Mouse (Mus musculus) heart, adult 9 months (tissue): ENCODE measurements at regions not wholly inside any gene's neighbourhood (a gene's known extent, or its start where the extent isn't known, plus 50 kb on each side); places are given as distances from the start of the nearest gene placed in this dataset.

ENCODE experiments used
- DNase-seq, 2 experiments: peaks; one replicate each; pipeline ENCODE4 v3.0.0; 2022; ENCODE audit warnings: low spot score in 2 of 2

DNA sequence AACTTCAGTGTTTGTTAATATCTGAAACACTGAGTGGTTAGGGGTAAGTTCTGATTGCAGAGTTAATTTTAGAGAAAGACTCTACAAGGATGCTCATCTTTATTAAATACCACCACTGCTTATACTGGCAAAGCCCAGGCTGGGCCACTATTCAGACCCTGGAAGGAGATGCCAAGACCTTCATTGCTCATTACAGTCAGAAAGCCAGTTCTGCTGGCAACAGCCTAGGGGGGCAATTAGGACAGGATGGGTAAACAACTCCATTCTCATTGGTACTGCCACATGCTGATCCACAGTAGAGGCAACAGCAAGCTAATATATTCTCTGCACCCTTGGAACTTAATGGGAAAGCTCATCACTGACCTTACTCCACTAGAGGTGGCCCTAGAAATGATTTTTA is 568.5 kb downstream of the Efnb2 start:
- DNase-seq = no peak

DNA sequence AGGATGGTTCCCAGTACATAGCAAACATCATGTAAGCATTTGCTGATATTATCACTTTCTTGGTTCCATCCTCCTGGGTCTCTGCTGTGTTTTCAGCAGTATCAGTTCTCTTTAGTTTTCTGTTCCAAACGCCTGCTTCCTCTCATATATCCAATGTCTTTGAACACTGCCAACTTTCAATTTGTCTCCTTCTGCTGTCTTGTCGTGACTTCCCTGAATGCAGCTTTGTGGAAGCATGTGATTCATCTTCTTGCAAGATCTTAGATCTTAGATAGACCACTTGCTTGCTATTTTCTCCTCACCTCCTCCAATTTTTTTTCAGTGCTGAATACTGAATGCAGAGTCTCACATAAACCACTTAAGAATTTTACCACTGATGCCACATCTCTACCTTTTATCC is 576.4 kb downstream of the Efnb2 start:
- DNase-seq = no peak

DNA sequence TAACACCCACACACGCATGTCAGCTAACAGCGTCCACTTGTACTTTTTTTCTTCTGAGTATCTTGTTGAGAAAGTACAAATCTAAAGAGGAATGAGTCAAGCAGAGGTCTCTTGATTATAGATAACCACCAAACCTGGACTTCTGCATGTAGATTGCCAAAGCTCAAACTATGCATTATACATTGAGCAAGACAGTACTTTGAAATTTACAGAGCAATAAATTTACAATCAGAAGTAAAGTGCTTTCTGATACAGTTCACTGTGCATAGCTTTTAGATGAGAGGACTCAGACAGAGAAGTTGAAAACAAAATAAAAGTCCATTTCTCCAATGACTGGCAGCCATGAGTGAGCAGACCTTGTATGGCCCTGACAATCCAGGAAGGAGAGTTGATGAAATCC is 597.0 kb downstream of the Efnb2 start:
- DNase-seq = no peak

DNA sequence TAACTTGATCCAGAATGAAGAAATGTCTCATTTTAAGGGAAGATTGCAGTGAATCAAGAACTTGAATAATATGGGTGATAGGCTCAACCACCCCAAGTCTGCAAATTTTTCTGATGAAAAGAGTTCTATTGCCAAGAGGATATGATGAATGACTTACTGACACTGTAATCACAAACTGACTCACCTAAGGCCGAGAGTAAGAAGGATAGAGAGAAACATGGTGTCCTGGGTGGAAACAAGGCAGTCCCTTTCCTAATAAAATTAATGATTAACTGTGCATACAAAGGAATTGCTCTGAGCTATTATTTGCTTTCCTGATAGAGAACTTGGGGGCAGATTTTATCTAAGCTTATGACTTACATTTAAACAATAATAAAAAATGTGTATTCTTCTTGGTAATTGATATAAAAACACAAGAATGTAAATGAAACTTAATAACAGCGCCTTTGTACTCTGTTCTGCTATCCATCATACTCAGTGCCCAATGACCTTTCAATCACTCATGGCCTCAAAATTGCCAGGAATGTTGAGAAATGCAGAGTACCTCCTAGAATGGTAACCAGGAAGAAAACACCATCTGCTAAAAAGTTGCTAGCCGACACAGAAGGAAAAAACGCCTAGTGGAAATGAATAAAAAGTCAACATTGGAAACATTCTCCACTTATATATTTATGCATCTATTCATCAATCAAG is 606.7 kb downstream of the Efnb2 start:
- DNase-seq = no peak

DNA sequence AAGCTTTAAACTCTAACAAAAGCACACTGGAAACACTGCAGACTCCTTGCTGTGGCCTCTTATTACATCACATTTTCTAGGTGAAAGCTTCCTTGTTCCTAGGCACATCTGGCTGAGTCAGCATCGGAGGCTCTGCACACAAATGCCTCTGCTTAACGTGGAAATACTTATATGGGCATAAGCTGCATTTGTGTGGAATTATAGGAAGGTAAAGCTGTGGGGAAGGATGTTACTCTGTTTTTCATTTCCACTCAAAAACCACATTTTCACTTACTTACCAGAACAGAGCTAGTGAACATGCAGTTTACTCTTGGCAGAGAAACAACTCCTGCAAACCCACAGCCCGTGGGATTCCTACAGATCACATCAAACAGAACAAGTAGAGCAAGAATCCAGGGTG is 609.9 kb downstream of the Efnb2 start:
- no peak for DNase-seq

DNA sequence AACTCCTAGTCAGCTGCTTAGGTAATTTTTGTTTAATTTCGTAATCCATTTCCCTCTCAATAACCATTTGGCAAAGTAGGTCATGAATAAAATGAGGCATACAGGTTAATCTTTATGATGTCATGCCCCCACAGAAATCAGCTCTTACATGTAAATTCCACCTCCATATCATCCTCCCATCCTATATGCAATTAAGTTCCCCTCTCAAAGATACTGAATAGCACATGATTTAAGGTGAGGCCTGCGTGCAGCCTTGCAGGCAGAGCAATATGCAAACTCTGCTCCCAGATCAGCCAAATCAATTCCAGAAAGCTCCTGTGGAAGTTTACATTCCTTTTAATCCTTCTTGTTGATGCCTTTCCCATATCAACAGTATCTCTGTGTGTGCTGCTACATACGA is 610.3 kb downstream of the Efnb2 start:
- no peak for DNase-seq

DNA sequence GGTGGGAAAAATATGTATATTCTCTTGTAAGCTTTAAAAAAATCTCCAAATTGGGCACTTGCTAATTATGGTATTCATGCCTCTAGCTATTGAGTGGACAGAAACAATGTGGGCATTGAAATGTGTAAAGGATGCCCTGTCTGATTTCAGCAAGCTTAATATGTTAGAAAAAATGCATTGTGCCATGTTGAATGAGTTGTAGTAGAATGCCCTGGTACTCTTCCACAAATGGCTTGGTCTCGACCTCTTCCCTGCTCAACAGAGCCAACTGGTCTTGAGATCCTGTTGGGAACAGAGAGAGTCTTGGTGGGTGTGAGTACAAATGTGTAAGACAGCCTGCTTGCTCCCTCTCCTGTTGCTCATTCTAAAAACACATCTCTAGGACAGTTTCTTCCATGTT is 616.1 kb downstream of the Efnb2 start:
- no peak for DNase-seq

DNA sequence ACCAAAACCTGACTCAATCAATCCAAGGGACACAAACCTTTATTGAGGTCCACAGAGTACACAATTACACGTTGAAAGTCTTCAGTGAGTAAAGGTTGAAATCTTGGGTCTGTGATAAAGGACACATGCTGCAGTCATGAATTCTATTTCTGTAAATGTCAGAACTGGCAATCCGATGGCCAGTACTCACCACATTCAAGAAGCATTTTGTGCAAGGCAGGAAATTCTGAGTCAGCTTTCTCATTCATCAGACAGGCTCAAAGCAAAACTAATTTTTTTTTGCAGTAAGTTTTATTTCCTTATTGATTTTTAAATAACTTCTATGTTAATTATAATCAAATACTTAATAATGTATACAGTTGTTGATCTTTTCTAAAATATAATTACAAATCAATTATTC is 616.7 kb downstream of the Efnb2 start:
- DNase-seq = no peak

DNA sequence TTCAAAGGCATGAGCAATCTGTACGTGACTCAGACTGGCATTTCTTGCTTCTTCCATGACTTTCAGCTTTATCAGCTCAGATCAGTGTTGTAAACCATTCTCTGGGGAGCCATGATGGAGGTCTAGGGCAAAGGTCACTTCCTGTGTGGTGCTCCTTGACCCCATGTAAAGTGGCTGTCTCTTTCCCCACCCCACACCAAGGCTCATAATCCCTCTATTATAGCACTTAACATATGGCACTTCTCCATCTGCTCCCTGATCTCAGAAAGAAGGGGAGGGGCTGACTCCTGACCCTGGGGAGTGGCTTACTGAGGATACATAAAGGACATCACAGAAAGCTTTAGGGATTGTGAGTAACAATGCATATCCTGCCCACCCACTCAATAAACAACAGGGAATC is 623.1 kb downstream of the Efnb2 start:
- DNase-seq = no peak

DNA sequence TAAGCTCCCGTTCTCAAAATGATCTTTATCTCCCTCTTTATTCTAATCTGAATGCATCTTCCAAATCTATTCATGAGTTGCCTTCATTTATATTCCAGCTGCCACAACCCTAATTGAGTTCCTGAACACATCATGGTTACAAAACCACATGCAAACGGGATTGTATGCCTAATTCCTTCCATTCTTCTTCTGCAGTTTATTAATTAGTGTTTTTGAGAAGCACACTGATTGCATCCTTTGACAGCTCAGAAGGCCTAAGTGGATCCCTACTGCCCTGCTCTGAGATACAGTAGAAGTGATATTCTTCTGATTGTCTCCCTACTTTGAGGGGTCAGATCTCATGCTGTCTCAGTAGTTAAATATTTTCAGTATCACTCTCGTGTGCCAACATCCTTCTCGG is 649.9 kb downstream of the Efnb2 start:
- DNase-seq = no peak

DNA sequence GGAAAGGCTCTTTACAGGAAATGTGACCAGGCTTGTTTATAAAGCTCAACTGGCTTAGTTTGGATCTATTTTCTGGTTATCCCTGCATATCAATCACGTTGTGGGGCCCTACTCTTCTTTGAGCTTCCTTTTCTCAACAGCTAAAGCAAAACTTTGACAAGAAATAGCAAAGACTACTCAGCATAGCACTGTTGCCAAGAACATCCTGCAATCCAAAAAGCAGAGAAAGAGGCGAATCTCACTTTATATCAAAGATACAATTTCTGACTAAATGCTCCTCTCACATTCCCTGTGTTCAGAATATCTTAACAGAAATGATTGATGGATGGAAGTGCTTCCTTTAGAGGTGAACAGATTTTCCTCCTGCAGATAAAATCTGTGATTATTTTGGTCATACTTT is 666.1 kb downstream of the Efnb2 start:
- DNase-seq = no peak

DNA sequence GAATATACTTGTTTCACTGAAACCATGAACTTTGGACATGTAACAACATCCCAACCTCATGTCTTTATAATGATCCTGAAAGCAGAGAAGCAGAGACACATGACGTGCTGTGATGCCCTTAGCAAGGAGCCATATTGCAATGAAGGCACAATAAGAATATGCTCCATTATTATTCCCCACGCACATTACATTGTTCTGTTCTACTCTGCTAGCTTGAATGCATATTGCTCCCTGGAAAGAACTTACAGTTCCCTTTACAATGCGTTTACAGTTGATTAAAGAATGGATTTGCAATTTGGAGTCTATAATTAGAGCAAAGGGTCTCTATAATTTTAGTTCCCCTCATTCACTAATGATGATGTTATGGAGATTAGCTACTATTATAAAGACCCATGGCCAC is 672.2 kb downstream of the Efnb2 start:
- DNase-seq = no peak

DNA sequence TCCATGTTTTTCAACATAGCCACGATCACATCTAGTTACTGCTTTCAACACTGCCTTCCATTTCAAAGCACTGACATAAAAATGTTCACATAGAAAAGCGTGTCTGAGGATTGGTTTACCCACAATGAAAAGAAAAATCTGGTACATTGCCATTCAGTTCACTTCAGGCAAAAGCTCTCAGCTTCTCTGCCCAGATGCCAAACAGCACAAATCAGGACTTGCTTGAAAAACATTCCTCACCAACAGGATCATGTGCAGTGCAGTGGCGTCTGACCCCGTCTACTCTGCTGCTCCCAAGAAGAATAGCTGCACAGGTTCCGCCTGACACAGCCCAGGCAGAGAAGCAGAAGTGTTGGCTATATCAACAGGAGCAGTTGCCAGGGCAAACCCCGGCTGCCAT is 684.0 kb downstream of the Efnb2 start:
- DNase-seq = no peak

DNA sequence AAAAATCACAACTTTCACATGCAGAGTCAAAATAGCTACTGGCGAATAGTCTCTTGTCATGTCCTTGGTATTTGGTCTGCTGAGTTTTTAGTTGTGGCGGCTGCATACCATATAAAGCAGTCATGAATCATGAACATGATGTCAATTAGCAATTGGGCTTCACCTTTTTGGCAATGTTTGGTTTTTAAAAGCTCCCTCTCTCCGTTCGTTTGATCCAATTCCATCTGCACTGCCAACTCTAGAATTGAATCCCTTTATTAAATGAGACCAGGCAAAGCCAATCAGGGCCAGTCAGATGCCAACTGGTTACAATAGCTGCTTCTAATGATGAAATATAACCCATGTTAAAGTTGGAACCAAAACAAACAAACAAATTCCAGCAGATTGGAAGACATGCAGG is 687.3 kb downstream of the Efnb2 start:
- DNase-seq = no peak

DNA sequence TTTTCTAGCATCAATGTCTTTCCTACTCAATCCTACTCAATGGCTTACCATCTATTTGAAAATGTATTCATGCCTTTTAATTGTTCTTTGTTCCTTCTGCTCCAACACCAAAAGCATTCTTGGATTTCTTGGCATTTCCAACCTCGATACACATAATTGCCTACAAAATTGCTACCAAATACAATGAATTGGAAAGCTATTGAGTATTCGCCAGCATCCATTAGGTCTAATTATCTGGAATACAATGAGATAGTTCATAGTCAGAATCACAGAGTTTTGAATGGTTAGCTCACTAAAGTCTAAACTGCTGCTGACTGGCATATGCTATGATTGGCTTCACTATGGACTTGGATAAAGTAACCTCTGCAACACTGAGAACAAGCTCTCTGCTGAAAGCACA is 696.8 kb downstream of the Efnb2 start:
- DNase-seq = no peak

DNA sequence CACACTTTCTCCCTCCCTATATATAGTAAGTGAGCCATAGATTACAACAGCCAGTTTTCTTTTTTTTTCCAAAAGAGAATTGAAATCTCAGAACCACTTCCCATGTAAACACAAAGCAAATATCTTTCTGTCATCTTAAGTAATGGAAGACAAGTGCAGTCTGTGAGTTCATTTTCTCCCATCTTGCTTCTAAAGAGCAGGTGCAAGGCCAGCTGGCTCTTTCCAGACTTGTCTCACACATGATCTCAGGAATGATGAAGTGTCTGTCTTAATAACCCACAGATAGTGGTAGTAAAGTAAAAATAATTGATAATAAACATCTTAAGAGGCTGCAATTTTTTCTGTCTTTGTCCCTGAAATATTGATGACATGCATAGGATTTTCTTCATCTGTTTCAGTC is 704.3 kb downstream of the Efnb2 start:
- DNase-seq = no peak

DNA sequence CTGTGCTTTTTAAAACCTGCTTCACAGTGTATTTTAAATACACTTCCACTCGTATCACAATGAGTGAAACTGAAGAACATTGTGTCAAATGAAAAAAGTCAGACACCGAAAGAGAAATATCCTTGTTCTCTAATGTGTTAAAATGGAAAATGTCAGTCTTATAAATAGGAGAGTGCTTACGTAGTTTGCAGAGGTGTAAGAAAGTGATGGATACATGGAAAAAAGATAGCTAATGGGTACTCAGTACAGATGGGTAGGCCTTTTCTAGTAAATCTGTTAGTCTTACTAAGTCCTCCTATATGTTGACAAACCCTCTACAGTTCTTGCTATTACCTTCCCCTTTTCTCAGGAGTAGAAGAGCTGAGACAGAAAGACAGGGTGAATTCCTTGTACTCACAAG is 706.2 kb downstream of the Efnb2 start:
- no peak for DNase-seq

DNA sequence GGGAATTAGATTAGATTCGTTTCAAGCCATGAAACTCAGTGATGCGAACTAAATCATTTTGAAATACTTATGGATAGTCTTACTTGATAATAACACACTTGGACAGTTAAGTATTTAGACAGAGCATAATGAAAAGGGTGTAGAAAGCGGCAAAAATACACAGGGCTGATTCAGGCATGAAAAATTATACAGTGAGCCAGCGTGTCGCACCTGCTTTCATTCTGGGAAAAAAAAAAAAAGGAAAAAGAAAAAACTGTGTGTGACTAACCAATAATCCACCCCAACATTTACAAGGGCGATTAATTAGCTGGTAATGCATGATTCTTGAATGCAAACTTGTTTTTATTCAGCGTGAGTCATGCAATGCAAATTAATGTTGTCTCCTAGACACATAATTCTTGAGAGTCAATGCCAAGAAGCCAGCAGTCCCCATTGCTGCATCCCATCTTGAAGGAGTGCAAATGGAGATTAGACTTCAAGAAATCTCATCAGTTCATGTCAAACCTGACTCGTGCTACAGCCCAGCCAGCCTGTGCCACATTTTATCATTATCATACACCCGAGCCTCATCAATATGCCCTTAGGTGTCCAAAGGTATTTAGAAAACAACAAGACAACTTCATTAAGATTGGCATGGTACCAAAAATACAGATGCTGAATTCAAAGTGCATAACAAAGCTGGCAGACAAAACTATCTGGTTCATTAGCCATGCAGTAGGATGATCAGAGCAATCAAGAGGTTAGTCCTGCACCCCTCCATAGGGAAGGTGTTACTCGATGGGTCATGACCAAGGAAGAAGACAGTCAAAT is 714.9 kb downstream of the Efnb2 start:
- DNase-seq = no peak

DNA sequence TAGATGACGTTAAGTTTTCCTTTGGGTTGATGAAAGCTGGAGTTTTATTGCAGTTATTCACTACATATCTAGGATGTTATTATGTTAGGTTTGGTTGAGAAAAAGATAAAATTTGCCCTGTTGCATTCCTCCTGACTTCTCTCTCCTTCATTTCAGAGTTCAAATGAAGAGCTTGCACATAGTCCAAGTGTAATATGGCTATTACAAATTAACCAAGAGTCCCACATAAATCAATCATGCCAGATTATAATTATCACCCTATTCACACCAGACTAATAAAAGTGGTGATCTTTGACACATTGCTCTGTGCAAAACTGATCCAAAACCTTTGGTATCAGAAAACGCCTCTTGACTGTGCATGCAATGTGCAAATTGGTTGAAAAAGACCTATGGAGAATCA is 724.4 kb downstream of the Efnb2 start:
- DNase-seq = no peak

DNA sequence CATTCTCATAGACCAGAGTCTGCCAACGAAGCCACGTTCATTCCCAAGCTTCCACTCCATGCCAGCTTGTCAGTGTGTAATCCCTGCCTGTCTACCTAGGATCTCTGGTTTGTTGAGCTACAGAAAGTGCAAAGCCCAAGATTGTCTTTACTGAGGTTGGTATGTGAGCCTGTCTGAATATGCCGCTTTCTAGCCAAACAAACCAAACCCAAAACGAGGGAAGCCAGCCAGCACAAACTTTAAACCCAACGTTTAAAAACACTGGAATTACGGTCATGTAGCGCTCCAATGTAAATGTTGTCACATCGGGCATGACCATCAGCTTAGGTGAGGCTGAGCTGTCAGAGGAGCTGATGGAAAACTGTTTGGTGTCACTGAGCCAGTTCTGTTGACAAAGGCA is 741.6 kb downstream of the Efnb2 start:
- DNase-seq = no peak

DNA sequence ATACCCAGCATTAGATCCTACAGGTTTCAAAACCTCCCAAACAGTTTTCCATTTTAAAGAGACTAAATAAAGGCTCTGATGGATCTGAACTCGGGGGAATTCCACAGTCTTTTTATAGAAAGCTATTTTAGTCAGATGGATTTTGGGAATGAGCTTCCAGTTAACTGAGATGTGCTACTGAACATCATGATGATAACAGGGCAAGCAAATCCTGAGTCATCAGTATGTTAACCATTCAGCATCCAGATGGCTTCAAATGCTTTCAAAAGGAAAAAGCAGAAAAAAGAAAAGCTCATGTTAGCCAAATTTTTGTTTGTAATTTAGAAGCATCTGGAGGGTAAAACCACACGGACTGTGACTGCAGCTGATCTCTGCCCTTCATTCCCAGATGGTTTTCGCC is 766.7 kb downstream of the Efnb2 start:
- no peak for DNase-seq

DNA sequence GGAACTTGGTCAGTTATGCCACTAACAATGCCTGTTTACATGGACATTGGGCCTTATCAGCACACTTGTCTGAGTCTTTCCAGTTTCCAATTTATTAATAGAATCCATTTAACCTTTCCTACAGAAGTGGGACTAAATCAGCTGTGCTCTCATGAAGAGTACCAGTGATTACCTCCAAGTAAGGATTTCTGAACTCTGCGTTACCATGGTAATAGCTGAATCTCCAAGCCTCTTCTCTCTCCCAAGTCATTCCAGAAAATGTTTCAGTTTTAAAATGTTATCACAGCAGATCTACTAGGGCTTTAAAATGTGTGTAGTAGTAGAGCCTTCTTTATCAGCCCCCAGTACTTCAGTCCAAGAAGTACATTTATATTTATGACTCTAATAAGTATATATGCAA is 807.9 kb downstream of the Efnb2 start:
- DNase-seq = no peak

DNA sequence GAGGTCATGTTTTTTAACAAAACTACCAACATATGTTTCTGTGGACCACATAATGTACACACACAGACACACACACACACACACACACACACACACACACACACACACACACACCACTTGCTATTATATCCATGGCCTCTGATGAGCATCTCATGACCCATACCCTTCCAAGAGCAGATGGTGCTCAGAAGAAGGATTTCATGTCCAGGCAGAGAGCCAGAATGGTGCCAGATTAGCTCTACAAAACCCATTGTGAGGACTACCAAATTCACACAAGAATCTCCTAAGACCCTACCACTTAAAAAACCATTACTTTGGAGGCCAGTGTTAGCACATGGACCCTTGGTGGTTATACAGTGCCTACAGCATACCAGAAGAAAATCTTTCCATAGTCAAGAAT is 810.5 kb downstream of the Efnb2 start:
- no peak for DNase-seq

DNA sequence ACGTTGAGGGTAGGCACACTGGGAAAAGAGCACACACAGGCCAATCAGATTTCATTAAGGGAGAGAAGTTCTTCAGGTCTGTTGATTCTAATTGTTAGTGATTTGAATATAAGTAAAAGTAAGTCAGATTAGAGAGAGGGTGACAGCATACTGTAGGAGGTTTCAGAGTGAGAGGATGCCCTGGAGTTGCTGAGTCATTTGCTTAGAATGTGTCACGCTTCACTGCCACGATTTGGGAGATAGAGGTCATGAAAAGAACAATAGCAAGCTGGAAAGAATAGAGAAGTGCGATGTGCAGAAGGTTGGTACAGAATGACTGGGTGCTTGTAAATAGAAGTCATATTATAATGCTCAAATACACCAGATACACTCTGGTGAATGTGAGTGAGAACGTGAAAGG is 829.1 kb downstream of the Efnb2 start:
- no peak for DNase-seq
